Mouse (Mus musculus) embryonic fibroblast, embryonic 13.5 days (primary cell): ENCODE data around the gene Ddx31.

ENCODE experiments used
- CTCF ChIP-seq: IDR thresholded peaks from 2 replicates; pipeline ENCODE4 v1.5.1; 2011; ENCODE audit warnings: mild to moderate bottlenecking, control low read depth, low read length, moderate library complexity, borderline replicate concordance; ENCODE audit not compliant: insufficient read depth
- POLR2A ChIP-seq: IDR thresholded peaks from 2 replicates; pipeline ENCODE4 v1.6.1; 2011; ENCODE audit warnings: low read depth, mild to moderate bottlenecking, control low read depth, low read length, moderate library complexity

DNA sequence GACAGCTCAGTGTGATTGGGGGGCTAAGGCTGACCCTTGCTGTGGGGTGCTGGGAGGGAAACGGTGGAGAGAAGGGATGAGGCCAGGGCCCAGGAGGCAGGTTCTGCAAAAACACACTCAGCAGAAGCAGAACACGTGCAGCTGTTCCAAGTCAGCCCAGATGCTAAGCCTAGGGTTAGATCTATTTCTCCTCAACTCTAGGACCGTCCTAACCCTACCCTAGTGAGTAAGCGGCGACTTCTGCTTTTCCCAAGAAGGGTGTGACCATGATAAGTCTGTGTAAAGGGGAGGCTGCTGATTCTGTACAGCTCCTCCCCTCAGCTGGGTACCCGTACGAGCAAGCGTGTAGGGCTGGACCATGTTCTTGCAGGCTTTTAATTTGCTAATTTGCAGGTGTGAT lies 43.9 kb upstream of the Ddx31 start:
- TF ChIP-seq POLR2A (no peak), CTCF (no peak)
